9 mouse cellular contexts compared by ENCODE assay signal in genomic region chr11:79306996-79307395, GRCm38 (mm10). TPM values are rescaled to one million over a fixed set of nuclear protein-coding genes. Genes with fewer than 3 reads are reported as not detected.
DNase-seq lines count a peak whose midpoint lies in the region; ATAC-seq and TF ChIP-seq lines count a peak whose summit lies in the region.
"Had no signal": no experiment of that assay in that cellular context is flagged by ENCODE, and none has a peak within 500 bp of the region (broad histone marks: within the 10 kb centered on the region; RNA-seq: fewer than 3 reads in every experiment).

No protein-coding gene starts in this region.

- TF ChIP-seq POLR2A in CH12.LX (IDR thresholded peaks at IDR 0.05; ENCODE audit: low read depth, low read length), result no peak
- no peak for TF ChIP-seq POLR2A in cerebellum, adult 2 months (IDR thresholded peaks at IDR 0.05; ENCODE audit: borderline replicate concordance, insufficient read depth, low read length)

- H3K27me3 ChIP-seq in CH12.LX (replicated peaks), result no peaks in the 10 kb centered on the region
- no peaks in the 10 kb centered on the region for H3K27me3 ChIP-seq in embryonic facial prominence, embryonic 13.5 days
- no peaks in the 10 kb centered on the region for H3K27me3 ChIP-seq in liver, embryonic 12.5 days (replicated peaks)
- no peaks in the 10 kb centered on the region for H3K27me3 ChIP-seq in cerebellum, adult 2 months (ENCODE audit: control insufficient read depth, insufficient read depth, low read length)

- H3K79me2 ChIP-seq in CH12.LX (replicated peaks; ENCODE audit: control insufficient read depth, extremely low read depth, insufficient read depth, poor library complexity, severe bottlenecking), result no peaks in the 10 kb centered on the region

- dilution Hi-C loops in CH12.LX (cut with MboI; ENCODE audit: extremely low pct_ligation_motif_present, extremely low pct_unique_long_range_greater_than_20kb, low sequenced_read_pairs), result no loop called here

- no peak for ATAC-seq in CD4-positive, CD25-positive, alpha-beta regulatory T cell, adult 4 months
- ATAC-seq in embryonic facial prominence, embryonic 13.5 days (ENCODE audit: insufficient number of reproducible peaks, insufficient read depth, low FRiP score, low TSS enrichment, low read depth), result no peak
- ATAC-seq in liver, embryonic 12.5 days, result peak; percentile 32; the same call in 1 of the 2 replicates

- H3K4me1 ChIP-seq in CH12.LX (ENCODE audit: control insufficient read depth in 1 of 2, insufficient read depth in 2 of 2), result peaks cover 11 to 37% of the 10 kb centered on the region in 2 experiments
- H3K4me1 ChIP-seq in embryonic facial prominence, embryonic 13.5 days, result peaks cover 23% of the 10 kb centered on the region
- peaks cover 34% of the 10 kb centered on the region for H3K4me1 ChIP-seq in liver, embryonic 12.5 days
- no peaks in the 10 kb centered on the region for H3K4me1 ChIP-seq in cerebellum, adult 2 months (ENCODE audit: control insufficient read depth, insufficient read depth, low read length)

- H3K4me2 ChIP-seq in CH12.LX (ENCODE audit: insufficient read depth, low read depth, poor library complexity, severe bottlenecking), result peak overlapping the region; percentile 48; the same call in 1 of the 2 replicates
- peak overlapping the region; percentile 31 for H3K4me2 ChIP-seq in embryonic facial prominence, embryonic 13.5 days
- peak overlapping the region; percentile 30 for H3K4me2 ChIP-seq in liver, embryonic 12.5 days

- TF ChIP-seq CTCF in CH12.LX (conservative IDR thresholded peaks at IDR 0.05 in 1 of 2, IDR thresholded peaks at IDR 0.05 in 1 of 2; ENCODE audit: low read depth in 2 of 2, low read length in 2 of 2), result no peak
- TF ChIP-seq CTCF in cerebellum, adult 2 months (IDR thresholded peaks at IDR 0.05; ENCODE audit: borderline replicate concordance, insufficient read depth, low read depth, low read length), result no peak

- H3K4me3 ChIP-seq in CH12.LX (replicated peaks in 1 of 3; ENCODE audit: low read depth in 2 of 3, low read length in 2 of 3, poor library complexity in 1 of 3), result peak overlapping the region in 1 of 3 experiments; percentile 5
- H3K4me3 ChIP-seq in embryonic facial prominence, embryonic 13.5 days, result peak overlapping the region; percentile 1; the same call in 1 of the 2 replicates
- H3K4me3 ChIP-seq in liver, embryonic 12.5 days, result no peak overlapping the region
- no peak overlapping the region for H3K4me3 ChIP-seq in cerebellum, adult 2 months (replicated peaks; ENCODE audit: insufficient read depth, low read depth, low read length)

- TF ChIP-seq RAD21 in CH12.LX (IDR thresholded peaks at IDR 0.05; ENCODE audit: low read depth, low read length), result no peak

- 9% methylated on average over 10 of the region's 10 CpGs for WGBS in embryonic facial prominence, embryonic 13.5 days
- WGBS in liver, embryonic 12.5 days (ENCODE audit: insufficient replicate concordance), result 6% methylated on average over 10 of the region's 10 CpGs
- 43% methylated on average over 10 of the region's 10 CpGs for WGBS in cerebellum, adult 2 months

- no peaks in the 10 kb centered on the region for H3K36me3 ChIP-seq in CH12.LX (replicated peaks in 1 of 2; ENCODE audit: control insufficient read depth in 1 of 2, insufficient read depth in 1 of 2, low read length in 1 of 2)
- H3K36me3 ChIP-seq in embryonic facial prominence, embryonic 13.5 days, result no peaks in the 10 kb centered on the region
- no peaks in the 10 kb centered on the region for H3K36me3 ChIP-seq in liver, embryonic 12.5 days

- TF ChIP-seq EP300 in CH12.LX (IDR thresholded peaks at IDR 0.05; ENCODE audit: low read length), result no peak

- DNase-seq in CD4-positive, CD25-positive, alpha-beta regulatory T cell, adult 2 months (ENCODE audit: low read depth, low spot score), result peak; percentile 7
- no peak for DNase-seq in CH12.LX (ENCODE audit: extremely low read depth)
- peak; percentile 52 for DNase-seq in heart, postnatal 4 days
- peak; percentile 69 for DNase-seq in neural tube, embryonic 10.5 days (ENCODE audit: extremely low spot score, low spot score)
- DNase-seq in cerebellum, adult 2 months, result no peak

- H3K9me3 ChIP-seq in CH12.LX (replicated peaks; ENCODE audit: low read length), result no peaks in the 10 kb centered on the region
- H3K9me3 ChIP-seq in embryonic facial prominence, embryonic 13.5 days, result no peaks in the 10 kb centered on the region
- H3K9me3 ChIP-seq in liver, embryonic 12.5 days (replicated peaks), result no peaks in the 10 kb centered on the region

- H3K27ac ChIP-seq in CH12.LX (ENCODE audit: insufficient read depth, low read depth), result no peak overlapping the region
- H3K27ac ChIP-seq in embryonic facial prominence, embryonic 13.5 days, result peak overlapping the region; percentile 90
- H3K27ac ChIP-seq in liver, embryonic 12.5 days, result peak overlapping the region; percentile 63
- no peak overlapping the region for H3K27ac ChIP-seq in cerebellum, adult 2 months (ENCODE audit: insufficient read depth, low read length)

- H3K9ac ChIP-seq in CH12.LX (ENCODE audit: insufficient read depth, low read depth), result no peak overlapping the region
- H3K9ac ChIP-seq in embryonic facial prominence, embryonic 13.5 days, result peak overlapping the region; percentile 49; the same call in 1 of the 2 replicates
- no peak overlapping the region for H3K9ac ChIP-seq in liver, embryonic 12.5 days

- in situ Hi-C loops in CH12.LX (cut with MboI; ENCODE audit: low pct_ligation_motif_present, low pct_unique_long_range_greater_than_20kb, low sequenced_read_pairs), result no loop called here

TF ChIP-seq in CH12.LX, 34 proteins besides CTCF, POLR2A, EP300 and RAD21:
- TF ChIP-seq JUN (IDR thresholded peaks at IDR 0.05; ENCODE audit: insufficient read depth, low read depth, low read length) (no peak), ZC3H11A (IDR thresholded peaks at IDR 0.05; ENCODE audit: low read depth, low read length) (no peak)
TF ChIP-seq in CH12.LX: peak in this region for 0.

RNA-seq across cellular contexts. Expression of gene Gm9964, which starts 10.3 kb away (rescaled TPM):
- not detected for polyA plus RNA-seq in CD4-positive, CD25-positive, alpha-beta regulatory T cell, adult 4 months (2017; shearing (Covaris generic))
- total RNA-seq in CH12.LX (2012; rRNA removed) (not detected in 2 replicates), CH12.LX (2014; rRNA removed) (not detected in 2 replicates)
- not detected in 2 replicates for polyA plus RNA-seq in CH12.LX (2012; ENCODE audit: insufficient read length, low read depth)
- polyA plus RNA-seq in embryonic facial prominence, embryonic 13.5 days (2015; fragmentation: Nextera tagmentation; extraction: Ambion mirVana), result not detected in 2 replicates
- not detected for total RNA-seq in heart, postnatal 4 days (2021)
- not detected in 2 replicates for polyA plus RNA-seq in liver, embryonic 12.5 days (2016; fragmentation: Nextera tagmentation; extraction: Ambion mirVana)
- polyA plus RNA-seq in cerebellum, adult 2 months (2012; rRNA removed), result not detected in 2 replicates
- polyA plus RNA-seq: gonadal fat pad, adult 2 months had no signal

RNA-seq across cellular contexts. Expression of gene Nf1, which starts 32.5 kb away (rescaled TPM):
- polyA plus RNA-seq in CD4-positive, CD25-positive, alpha-beta regulatory T cell, adult 4 months (2017; shearing (Covaris generic)), result 1 to 10 TPM; 1.6 to 2.5 TPM
- total RNA-seq in CH12.LX (2012; rRNA removed) (11.2 and 12.4 TPM in 2 replicates), CH12.LX (2014; rRNA removed) (7.3 and 8.2 TPM in 2 replicates)
- 15.2 and 19.5 TPM in 2 replicates for polyA plus RNA-seq in CH12.LX (2012; ENCODE audit: insufficient read length, low read depth)
- 7.8 and 8.6 TPM in 2 replicates for polyA plus RNA-seq in embryonic facial prominence, embryonic 13.5 days (2015; fragmentation: Nextera tagmentation; extraction: Ambion mirVana)
- total RNA-seq in heart, postnatal 4 days (2021), result 10 to 100 TPM; 43.2 to 44.9 TPM
- 2.3 and 2.5 TPM in 2 replicates for polyA plus RNA-seq in liver, embryonic 12.5 days (2016; fragmentation: Nextera tagmentation; extraction: Ambion mirVana)
- 37.4 and 40.6 TPM in 2 replicates for polyA plus RNA-seq in cerebellum, adult 2 months (2012; rRNA removed)

RNA-seq across cellular contexts. Expression of gene Wsb1, which starts 52.5 kb away (rescaled TPM):
- polyA plus RNA-seq in CD4-positive, CD25-positive, alpha-beta regulatory T cell, adult 4 months (2017; shearing (Covaris generic)), result 10 to 100 TPM; 79.7 to 89.4 TPM
- total RNA-seq in CH12.LX (2012; rRNA removed) (54.7 and 84.1 TPM in 2 replicates), CH12.LX (2014; rRNA removed) (104 and 122 TPM in 2 replicates)
- 118 and 129 TPM in 2 replicates for polyA plus RNA-seq in CH12.LX (2012; ENCODE audit: insufficient read length, low read depth)
- polyA plus RNA-seq in embryonic facial prominence, embryonic 13.5 days (2015; fragmentation: Nextera tagmentation; extraction: Ambion mirVana), result 339 and 403 TPM in 2 replicates
- 10 to 100 TPM; 67.1 to 82.1 TPM for total RNA-seq in heart, postnatal 4 days (2021)
- polyA plus RNA-seq in liver, embryonic 12.5 days (2016; fragmentation: Nextera tagmentation; extraction: Ambion mirVana), result 56.4 and 61.6 TPM in 2 replicates
- 207 and 217 TPM in 2 replicates for polyA plus RNA-seq in cerebellum, adult 2 months (2012; rRNA removed)

Comparison
In these comparisons a context has a peak if more than half of its experiments do, and no peak if none do; other contexts are left out.
1. DNase-seq: peak in CD4-positive, CD25-positive, alpha-beta regulatory T cell, adult 2 months (single experiment), heart, postnatal 4 days (single experiment) and neural tube, embryonic 10.5 days (single experiment); none in CH12.LX (single experiment) and cerebellum, adult 2 months (0 of 2).
2. H3K27ac ChIP-seq: peak in embryonic facial prominence, embryonic 13.5 days (single experiment) and liver, embryonic 12.5 days (single experiment); none in CH12.LX (single experiment) and cerebellum, adult 2 months (single experiment).
3. Peak in every context shown above with its lines, with median percentiles within 50 percentile points of each other: H3K4me2 ChIP-seq.